Mouse (Mus musculus): ENCODE measurements around the gene Mocs1.

DNA sequence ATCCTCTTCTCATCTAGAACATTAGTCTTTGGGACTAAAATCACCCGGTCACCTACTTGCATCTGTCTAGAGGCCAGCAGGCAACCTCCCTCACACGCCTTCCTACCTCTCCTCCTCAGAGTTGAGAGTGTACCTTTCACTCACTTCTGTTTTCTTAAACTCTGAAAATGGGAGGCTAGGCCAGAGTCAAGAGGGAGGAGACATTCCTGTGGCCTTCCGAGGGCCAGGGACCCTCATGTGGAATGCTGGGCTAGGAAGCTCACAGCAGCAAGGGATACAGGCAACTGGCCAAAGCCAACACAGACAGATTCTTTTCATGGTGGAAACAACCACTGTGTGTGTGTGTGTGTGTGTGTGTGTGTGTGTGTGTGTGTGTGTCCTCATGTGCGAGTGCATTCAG lies 49.2 kb downstream of the Mocs1 start:
- TF ChIP-seq CTCF (IDR thresholded peaks at IDR 0.05; ENCODE audit: low read depth, low read length) (no peak), POLR2A (IDR thresholded peaks at IDR 0.05; ENCODE audit: insufficient read depth, low read length) (no peak), EP300 (IDR thresholded peaks at IDR 0.05; ENCODE audit: insufficient read depth, low read depth, low read length) (no peak)

Data from ES-Bruce4 (cell line).